ENCODE assay signal across 20 mouse cellular contexts in genomic region chr6:135267221-135267620, GRCm38 (mm10). TPM values are rescaled to one million over a fixed set of nuclear protein-coding genes. Genes with fewer than 3 reads are reported as not detected.
"Had no signal": no experiment of that assay in that cellular context is flagged by ENCODE, and none has a peak within 500 bp of the region (broad histone marks: within the 10 kb centered on the region; RNA-seq: fewer than 3 reads in every experiment).

No protein-coding gene starts in this region.

- ATAC-seq: midbrain, embryonic 15.5 days had no signal

- H3K4me1 ChIP-seq: neural tube, embryonic 12.5 days; stomach, embryonic 15.5 days had no signal

- DNase-seq: kidney, adult 11 months; kidney, adult 9 months; kidney, postnatal 36 days; left cerebral cortex, postnatal 4 days; lung, adult 18-20 months; retina, postnatal 1 day; right cerebral cortex, postnatal 4 days; spleen, adult 18-20 months had no signal

- H3K36me3 ChIP-seq: limb, embryonic 13.5 days; midbrain, embryonic 15.5 days; neural tube, embryonic 12.5 days; stomach, embryonic 15.5 days had no signal

- H3K9me3 ChIP-seq: limb, embryonic 13.5 days; midbrain, embryonic 15.5 days; neural tube, embryonic 12.5 days; stomach, embryonic 15.5 days had no signal

- H3K9ac ChIP-seq: limb, embryonic 13.5 days; liver, embryonic 14.5 days; midbrain, embryonic 15.5 days; neural tube, embryonic 12.5 days; stomach, embryonic 15.5 days had no signal

- H3K4me3 ChIP-seq: layer of hippocampus, adult 2 months; limb, embryonic 13.5 days; midbrain, embryonic 15.5 days; neural tube, embryonic 12.5 days; stomach, embryonic 15.5 days had no signal

- H3K27ac ChIP-seq: kidney, postnatal 0 days; layer of hippocampus, adult 2 months; limb, embryonic 13.5 days; liver, embryonic 14.5 days; midbrain, embryonic 15.5 days; neural tube, embryonic 12.5 days; stomach, embryonic 15.5 days had no signal

- H3K27me3 ChIP-seq: limb, embryonic 13.5 days; midbrain, embryonic 15.5 days; neural tube, embryonic 12.5 days; stomach, embryonic 15.5 days had no signal

- H3K4me2 ChIP-seq: limb, embryonic 13.5 days; midbrain, embryonic 11.5 days; midbrain, embryonic 15.5 days; neural tube, embryonic 12.5 days; stomach, embryonic 15.5 days had no signal

RNA-seq across cellular contexts. Expression of gene Gsg1, which starts 13.1 kb away (rescaled TPM):
- total RNA-seq: layer of hippocampus, postnatal 10 days; left cerebral cortex, postnatal 10 days; left cerebral cortex, postnatal 4 days; liver, adult 2 months had no signal
- polyA plus RNA-seq: midbrain, embryonic 15.5 days had no signal

RNA-seq across cellular contexts. Expression of gene Pbp2, which starts 43.0 kb away (rescaled TPM):
- total RNA-seq: left cerebral cortex, postnatal 10 days; left cerebral cortex, postnatal 4 days; liver, adult 2 months; monocyte, adult 5-6 weeks had no signal
- polyA plus RNA-seq: liver, adult 2 months; liver, embryonic 14.5 days; midbrain, embryonic 11.5 days; midbrain, embryonic 15.5 days had no signal
